Mouse (Mus musculus) thymus, postnatal 0 days (tissue): ENCODE measurements at regions not wholly inside any gene's neighbourhood (a gene's known extent, or its start where the extent isn't known, plus 50 kb on each side); places are given as distances from the start of the nearest gene placed in this dataset.

ENCODE experiments used
- DNase-seq: peaks from one replicate; pipeline ENCODE4 v3.0.0-alpha.2; 2015; ENCODE audit warnings: low spot score

DNA sequence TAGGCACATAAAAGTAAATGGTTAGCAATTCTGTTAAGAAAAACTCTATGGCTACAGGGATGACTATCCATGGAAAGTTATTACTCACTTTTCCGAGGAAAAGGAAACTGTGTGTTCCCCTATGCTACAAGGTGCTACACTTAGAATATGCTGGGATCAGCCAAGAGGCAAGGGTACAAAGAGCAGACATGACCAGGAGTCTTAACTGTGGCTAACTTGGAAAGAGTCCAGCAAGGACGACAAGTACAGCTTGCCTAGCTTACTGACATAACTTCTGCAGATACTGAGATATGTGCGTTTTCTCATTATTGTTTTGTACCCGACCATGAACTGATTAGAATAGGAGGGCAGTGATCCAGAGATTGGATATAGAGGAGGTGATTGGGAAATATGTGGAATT is 296.4 kb downstream of the Gm16223 start:
- DNase-seq, result no peak

DNA sequence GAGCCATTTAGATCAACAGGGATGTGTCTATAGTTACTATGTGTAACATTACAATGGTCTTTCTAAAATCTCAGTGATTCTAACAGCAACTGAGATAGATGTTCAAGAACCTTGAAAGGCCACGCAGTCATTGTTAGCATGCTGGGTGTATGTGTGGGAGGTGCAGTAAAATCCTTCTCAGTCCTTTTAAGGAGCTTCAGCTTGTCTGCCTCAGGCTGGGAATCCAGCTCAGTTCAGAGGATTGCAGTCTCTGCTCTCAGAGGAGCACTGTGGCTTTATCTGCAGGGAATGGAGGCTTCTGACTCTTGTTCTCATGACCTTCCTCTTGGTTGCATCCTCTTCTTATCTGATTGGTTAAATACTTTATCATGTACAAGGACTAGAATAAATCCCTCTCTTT is 320.2 kb downstream of the Gm16223 start:
- DNase-seq, result no peak

DNA sequence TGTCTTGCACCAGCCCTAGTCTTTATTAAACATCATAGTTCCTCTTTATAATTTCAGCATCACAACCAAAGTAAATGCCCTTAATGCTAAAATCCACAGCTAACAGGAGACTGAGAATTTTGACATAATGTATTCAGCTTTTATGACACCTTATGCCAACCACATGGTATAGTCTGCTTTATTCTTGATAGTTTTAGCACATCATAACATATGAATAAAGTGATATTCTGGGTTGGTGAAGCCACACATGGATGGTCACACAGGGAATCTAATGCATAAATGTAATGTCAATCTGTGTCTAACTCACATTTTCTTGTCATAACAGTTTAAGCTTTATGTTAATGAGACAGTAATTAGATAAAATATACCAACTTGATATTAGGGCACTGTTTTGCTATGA is 328.9 kb downstream of the Gm16223 start:
- no peak for DNase-seq

DNA sequence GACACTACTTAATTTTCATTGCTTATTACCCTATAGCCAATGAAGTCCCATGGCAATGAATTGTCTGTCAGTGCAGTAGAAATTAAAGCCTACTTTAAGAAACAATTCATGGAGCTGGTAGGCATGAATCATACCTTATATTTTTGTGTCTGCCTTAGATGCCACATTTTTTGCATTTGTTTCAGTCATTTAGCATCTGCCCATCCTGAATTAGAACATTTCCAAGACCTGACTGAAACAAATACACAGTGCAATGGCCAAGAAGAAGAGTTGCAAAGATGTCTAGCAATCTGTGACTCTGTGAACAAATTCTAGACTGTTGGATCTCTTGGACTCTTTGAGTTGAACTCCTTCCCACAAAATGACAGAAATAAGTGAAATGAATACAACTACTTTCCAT is 342.2 kb downstream of the Gm16223 start:
- no peak for DNase-seq

DNA sequence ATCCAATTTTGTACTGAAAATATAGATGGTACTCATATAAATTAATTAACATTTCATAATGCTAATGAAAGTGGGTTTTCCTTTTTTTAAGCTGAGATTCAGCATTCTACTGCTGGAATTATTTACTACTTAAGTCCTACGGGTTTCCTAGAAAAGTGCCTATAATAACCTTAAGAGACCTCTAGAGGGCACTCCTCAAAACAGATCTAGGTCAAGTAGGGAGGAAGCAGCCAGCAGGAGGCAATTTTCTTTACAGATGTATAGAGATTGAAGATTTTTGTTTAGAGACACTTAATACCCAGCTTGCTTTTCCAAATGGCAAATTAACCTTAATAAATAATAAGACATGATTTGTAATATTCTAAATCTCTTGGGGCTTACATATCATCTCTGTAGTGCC is 344.5 kb downstream of the Gm16223 start:
- peak; percentile 2 for DNase-seq

DNA sequence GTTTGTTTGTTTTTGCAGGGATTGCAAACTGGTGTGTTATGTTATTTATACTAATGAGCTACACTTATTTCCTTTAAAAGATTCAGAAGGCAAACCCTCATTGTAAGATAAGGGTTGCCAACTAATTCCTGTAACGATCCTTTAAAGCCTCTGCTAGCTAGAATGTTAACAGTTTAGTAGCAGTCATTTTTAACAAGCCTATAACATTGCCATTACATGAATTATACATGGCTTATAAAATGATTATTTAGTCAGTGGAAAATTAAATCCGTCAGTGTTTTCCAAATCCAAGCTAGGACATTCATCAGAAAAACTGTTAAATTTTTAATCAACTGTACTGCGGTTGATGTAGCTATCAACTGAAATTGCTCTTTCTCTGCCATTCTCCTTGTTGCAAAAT is 358.1 kb downstream of the Gm16223 start:
- no peak for DNase-seq

DNA sequence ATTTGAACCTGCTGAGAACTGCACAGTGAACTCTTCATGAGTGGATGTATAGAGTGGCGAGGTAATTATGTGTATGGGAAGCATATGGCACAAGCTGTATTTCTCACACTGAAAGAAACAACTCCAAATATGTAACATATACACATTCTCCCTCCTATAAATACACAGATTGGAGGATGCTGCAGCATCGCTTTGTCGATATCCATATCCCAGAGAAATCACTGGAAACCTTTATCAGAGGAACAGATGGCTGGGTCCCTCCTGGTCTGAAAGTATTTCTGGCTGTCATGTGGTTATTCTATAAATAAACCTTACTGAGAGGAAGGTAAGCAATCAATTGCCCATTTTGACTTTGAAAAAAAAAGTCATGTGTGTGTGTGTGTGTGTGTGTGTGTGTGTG is 365.4 kb downstream of the Gm16223 start:
- DNase-seq, result no peak

DNA sequence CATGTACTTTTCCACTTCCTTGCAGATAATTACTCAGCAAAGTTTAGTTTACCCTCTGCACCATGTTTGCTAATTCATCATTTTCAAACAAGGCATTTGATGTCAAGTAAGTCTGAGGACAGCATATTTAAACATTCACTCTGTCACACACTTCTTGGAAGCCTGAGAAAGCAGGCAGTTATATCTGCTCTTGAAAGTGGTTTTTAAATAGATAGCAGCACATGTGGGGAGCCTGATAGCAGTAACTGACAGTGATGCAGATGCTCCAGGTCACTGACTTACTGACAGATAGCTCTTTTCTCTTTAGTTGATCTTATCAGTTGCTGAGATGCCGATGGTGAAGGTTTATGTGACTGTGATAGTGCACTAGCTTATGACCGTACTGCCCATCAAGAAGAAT is 380.9 kb downstream of the Gm16223 start:
- DNase-seq, result no peak

DNA sequence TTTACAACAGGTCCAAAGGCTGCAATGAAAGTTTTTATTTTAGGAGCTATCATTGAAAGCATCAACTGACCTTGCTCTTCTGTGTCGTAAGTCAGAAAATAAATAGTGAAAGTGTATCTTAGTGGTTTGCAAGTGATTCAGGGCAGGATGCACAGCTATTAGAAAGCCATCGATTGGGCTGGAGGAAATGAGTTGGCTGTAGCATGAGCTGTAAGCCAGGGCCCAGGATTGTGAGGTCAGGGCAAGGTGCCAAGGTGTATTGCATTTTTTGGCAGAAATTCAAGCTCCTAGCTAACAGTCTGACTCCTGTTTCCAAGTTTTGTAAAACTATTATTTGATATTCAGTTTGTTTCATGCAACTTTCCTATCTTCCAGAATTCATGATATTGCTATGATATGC is 381.8 kb downstream of the Gm16223 start:
- DNase-seq, result no peak

DNA sequence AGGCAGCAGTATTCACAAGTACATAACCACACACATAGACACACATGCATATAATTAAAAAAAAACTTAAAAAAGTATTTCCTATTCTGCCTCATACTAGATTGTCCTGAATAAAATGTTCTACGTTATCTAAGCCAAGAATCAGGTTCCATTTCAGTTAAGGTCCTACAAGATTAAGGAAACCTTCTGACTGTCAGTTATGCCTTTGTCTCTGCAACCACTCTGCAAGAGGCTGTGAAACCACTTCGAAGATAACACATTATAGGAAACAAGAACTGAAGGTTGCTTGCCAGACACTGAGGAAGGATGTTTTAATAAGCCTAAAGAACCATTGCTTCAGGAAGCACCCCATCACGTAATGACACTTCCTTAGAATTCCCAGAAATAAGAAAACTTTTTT is 385.9 kb downstream of the Gm16223 start:
- no peak for DNase-seq

DNA sequence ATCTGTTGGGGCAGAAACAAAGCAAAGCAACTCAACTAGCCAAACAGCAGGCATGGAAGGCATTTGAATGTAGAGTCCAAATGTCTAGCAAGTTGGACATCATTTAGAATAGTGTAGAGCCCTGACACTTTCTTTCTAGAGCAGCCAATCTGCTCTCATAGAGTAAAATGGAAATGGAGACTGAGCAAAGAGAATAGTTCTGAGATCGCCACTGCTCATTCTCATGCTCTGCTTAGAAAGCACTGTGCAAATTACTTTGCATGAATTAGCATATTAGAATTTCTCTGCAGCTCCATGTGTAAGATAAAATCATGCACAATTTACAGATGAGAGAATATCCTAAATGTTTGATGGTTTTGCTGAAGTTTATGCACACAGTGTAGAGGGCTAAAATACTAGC is 393.4 kb downstream of the Gm16223 start:
- no peak for DNase-seq

DNA sequence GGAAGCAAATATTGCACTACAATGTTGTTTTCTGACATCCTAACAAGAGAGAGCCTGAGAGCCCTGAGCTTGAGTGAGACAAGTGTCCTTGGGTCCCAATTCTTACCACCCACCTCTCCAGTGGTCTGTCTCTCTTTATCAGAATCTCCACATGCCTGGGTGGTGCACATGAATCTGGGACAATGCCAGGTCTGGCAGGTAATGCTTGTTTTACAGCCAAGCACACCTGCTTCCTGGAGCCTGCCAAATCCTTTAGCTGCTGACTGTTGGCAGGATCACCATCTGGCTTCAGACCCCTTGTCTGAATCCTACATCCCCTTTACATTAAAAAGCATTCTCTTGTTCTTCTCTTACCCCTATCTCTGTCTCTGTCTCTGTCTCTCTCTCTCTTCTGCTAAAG is 397.1 kb downstream of the Gm16223 start:
- no peak for DNase-seq

DNA sequence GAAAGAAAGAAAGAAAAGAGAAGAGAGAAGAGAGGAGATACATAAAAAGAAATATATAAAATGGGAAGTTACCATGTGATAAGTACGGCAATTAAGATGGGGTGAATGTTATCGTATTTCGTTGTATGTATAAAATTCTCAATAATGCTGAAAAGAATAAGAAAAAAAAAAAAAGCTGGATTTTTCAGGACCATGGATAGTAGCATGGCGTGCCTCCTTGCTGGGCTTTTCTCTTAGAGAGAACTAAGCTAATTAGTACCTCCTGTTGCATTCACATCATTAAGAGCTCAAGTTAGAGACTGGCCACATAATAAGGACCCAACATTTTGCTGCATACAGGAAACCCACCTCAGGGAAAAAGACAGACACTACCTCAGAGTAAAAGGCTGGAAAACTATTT is 405.7 kb downstream of the Gm16223 start:
- DNase-seq, result no peak

DNA sequence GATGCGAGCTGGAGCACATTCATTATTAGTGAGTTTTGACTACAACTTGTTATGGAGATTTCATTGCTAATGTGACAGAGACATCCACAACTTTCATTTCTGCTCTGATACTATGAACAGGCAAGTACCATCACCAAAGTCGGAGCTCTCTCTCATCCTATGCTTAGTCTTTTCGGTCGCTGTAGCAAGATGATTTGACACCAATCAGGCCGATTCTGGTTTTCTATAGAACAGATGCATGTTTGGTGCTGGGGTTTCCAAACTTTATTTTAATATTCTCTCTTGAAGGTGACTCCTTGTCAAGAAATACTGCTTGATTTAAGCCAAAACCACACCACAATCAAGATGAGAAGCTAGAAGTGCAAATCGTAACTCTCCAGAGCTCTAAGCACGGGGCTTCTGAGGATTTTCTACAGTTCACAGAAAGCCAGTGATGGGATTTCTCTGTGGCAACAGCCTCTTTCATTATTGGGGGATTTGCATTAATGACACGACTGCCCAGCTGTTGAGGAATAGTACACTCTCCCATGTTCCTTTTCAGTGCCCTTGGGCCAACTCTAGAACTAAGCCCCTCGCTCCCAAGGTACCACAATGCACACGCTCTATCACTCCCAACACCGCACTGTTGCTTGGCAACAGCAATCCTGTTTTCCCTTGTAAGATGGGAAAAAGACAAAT is 434.5 kb downstream of the Gm16223 start:
- no peak for DNase-seq

DNA sequence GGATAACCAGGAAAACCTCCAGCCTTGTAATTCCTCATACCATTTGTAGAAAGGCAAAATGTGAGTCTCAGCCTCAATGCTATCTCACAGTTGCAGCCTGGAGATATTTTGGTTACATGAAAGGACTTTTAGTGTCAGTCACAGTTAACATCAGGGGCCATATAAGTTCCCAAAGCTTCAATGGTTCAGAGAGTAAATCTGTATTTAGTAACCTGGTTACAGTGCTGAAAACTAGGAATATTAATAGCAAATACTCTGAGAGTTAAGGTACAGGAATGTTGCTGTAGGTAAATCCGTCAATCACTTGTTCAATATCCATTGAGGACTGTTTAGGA is 435.0 kb downstream of the Gm16223 start:
- no peak for DNase-seq

DNA sequence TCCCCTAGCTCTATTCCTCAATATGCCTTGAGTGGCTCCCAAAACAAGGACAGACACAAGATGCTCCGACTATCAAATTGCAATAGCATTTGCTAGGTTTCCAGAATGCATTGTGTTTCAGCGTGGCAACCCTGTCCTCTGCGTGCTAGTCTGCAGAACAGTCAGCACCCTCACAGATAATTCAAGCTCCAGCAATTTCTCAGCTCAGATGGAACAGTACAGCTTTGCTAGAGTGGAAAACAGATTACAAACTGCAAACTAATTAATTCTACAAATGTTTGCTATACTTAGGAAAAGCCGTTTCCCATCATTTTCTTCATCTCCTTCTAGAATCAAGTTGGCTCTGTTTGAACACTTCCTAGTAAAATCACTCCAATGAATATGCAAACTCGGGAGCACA is 441.4 kb downstream of the Gm16223 start:
- DNase-seq, result no peak

DNA sequence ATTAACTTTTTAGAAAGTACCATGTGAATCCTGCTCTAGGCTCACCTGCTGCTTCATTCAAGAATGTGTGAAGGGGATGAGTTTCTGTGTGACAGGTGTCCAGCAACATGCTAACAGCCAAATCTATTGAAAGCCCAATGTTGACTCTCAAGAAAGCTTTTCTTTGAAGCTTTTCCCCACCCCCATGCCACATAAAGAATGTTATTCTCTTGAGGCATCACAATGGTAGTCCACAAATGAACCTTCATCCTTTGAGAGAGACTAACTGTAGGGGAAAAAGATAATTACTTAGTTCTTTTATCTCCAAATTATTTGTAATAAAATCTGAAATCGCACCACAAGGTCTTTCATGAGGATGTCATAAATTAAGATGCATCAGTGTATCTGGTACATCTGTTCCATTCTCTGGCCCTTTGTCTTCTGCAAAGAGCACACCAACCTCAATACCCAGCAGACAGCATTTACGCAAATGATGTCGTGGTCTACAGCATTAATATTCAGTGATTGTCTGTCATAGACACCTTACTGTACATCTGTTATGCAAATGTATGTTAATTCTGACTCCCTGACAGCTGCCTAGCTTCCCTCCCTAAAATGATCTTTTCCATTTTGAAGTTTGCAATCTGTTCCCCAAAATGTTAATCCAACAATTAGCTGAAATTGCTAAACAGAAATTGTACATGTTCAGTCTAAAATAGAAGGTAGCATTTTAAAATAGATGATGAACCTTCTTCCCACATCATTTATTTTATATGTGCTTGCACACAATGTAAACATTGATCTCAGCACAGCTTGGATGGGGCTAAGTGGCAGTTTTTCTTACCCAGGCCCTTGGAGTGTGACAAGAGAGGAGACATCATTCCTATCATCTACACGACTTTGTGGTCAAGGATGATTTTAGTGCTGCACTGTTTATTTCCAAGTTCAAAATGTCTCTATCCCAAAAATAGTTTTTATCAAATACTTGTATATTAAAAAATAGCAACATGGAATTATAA is 455.7 kb downstream of the Gm16223 start:
- no peak for DNase-seq

DNA sequence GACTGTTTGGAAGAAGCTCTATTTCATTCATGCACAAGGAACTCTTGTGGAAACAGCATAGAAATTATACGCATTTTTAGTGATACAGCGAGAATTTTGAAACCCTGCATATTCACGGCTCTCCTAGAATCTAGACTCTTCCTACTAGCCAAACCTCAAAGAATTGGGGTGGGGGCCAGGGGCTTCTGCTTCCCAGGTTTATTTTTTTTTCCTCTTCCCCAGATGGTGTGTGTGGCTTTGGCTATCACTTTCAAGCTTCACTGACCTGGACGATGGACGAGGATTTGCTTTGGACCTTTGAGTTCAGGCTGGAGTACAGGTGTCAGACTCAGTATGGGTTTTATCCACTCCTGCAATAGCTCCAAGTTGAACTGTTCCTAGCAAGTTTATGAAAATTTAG is 457.7 kb downstream of the Gm16223 start:
- DNase-seq, result no peak

DNA sequence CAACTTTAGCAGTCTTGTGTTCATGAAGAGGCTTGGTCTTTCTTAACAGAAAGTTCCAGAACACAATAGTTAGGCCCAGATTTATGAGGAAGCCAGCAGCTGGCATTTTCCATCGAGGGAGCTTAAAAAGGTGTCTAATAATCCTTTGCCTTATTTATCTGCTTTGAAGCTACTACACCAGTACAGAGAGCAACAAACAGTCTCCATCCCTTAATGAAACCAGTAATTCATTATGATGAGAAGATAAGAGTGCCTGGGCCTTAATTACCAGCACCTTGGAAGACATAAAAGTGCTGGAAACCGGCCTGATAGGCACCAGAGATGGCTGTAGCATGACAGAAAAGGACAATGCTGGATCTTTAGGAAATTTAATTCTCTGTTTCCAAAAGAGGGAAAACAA is 492.8 kb downstream of the Gm16223 start:
- DNase-seq, result no peak

DNA sequence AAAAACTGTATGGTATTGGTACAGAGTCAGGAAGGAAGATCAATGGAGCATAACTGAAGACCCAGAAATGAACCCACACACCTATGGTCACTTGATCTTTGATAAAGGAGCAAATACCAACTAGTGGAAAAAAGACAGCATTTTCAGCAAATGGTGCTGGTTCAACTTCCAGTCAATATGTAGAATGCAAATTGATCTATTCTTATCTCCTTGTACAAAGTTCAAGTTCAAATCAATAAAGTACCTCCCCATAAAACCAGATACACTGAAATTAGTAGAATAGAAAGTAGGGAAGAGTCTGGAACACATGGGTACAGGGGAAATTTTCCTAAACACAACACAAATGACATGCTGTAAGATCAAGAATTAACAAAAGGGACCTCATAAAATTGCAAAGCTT is 495.6 kb downstream of the Gm16223 start:
- DNase-seq, result no peak

DNA sequence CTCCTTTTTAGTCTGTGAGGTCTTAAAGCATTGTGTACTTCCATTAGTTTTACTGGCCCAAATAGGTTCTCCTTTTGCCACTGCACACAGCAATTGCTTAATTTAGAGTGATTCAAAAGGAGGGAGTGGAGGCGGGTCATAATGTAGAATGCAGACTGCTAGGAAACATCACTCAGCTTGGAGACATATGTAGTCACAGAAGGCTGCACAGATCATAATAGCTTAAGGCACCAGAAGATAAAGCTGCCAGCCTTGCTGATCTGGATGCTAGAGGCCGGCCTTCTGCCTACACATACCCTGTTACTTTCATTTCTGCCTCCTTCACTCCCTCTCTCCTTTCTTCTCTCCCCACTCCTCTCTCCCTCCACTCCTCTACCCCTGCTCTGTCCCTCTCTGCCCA is 508.2 kb downstream of the Gm16223 start:
- DNase-seq, result no peak

DNA sequence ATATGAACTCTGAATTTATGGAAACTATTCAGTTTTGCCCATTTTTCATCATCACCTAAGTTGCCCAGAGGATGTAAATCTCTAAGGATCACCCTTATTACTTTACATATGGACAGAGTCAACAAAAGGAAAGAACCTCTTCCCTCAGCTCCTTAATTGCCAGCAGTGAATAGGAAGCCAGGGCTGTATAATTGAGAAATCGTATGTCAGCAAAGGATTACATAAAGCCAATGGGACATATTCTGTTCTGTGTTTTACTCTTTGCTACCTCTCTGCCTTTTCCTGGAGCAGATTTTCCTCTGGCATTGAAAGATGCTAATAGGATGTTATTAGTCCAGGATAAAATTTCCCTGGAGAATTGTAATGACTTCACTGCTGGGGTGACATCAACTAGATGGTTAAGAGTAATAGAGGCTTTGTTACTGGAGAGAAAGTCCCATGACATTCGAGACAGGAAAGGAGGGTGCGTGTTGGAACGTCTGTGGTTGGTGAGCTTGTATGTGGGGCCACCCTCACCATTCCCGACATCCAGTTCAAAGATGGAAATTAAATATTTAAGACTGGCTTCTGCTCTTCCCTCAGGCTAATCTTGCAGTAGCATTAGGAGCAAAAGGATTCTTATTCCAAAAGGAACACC is 510.6 kb downstream of the Gm16223 start:
- DNase-seq, result no peak

DNA sequence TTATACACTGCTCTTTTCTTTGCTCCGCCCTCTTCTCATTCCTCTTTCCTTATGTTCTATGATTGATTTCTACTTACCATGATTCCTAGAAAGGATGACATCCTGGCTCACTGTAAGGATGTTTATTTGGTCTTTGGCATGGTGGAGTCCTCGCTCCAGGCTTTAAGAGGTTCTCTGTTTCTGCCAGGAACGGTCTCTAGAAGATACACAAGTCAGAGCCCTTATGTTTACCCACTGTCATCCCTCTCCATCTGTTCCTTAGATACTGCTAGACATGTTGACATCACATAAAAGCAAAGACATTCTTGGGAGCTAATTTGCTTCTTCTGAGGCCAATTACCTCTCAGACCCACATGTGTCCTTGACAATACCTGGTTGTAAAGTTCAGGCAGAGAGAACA is 552.9 kb downstream of the Gm16223 start:
- DNase-seq, result no peak
